ENCODE assay signal across 9 mouse cellular contexts in genomic region chr11:98027297-98027688, GRCm38 (mm10). TPM values are rescaled to one million over a fixed set of nuclear protein-coding genes. Genes with fewer than 3 reads are reported as not detected.
DNase-seq lines count a peak whose midpoint lies in the region; ATAC-seq and TF ChIP-seq lines count a peak whose summit lies in the region.
"Had no signal": no experiment of that assay in that cellular context is flagged by ENCODE, and none has a peak within 500 bp of the region (broad histone marks: within the 10 kb centered on the region; RNA-seq: fewer than 3 reads in every experiment).

No protein-coding gene starts in this region.

- peaks cover 23% of the 10 kb centered on the region for H3K79me2 ChIP-seq in CH12.LX (replicated peaks; ENCODE audit: control insufficient read depth, extremely low read depth, insufficient read depth, poor library complexity, severe bottlenecking)

- no peaks in the 10 kb centered on the region for H3K27me3 ChIP-seq in heart, embryonic 12.5 days (replicated peaks)
- peaks cover under 1% of the 10 kb centered on the region for H3K27me3 ChIP-seq in CH12.LX (replicated peaks)
- H3K27me3 ChIP-seq in forebrain, embryonic 12.5 days: no peaks in the 10 kb centered on the region
- H3K27me3 ChIP-seq in liver, embryonic 15.5 days: peaks cover 17% of the 10 kb centered on the region
- H3K27me3 ChIP-seq: Patski had no signal

- in situ Hi-C loops in CH12.LX (cut with MboI; ENCODE audit: low pct_ligation_motif_present, low pct_unique_long_range_greater_than_20kb, low sequenced_read_pairs): loop anchor here (5.0 kb wide), 2 partner anchors 35 to 55 kb away; no protein-coding TSS in a partner anchor

- H3K4me1 ChIP-seq in heart, embryonic 12.5 days (replicated peaks): peaks cover 20% of the 10 kb centered on the region
- peaks cover 8 to 40% of the 10 kb centered on the region in 2 experiments for H3K4me1 ChIP-seq in CH12.LX (ENCODE audit: control insufficient read depth in 1 of 2, insufficient read depth in 2 of 2)
- H3K4me1 ChIP-seq in forebrain, embryonic 12.5 days: peaks cover 34% of the 10 kb centered on the region
- peaks cover 33% of the 10 kb centered on the region for H3K4me1 ChIP-seq in liver, embryonic 15.5 days (replicated peaks)

- under 1% methylated on average over 18 of the region's 18 CpGs for WGBS in heart, embryonic 12.5 days
- WGBS in forebrain, embryonic 12.5 days: under 1% methylated on average over 18 of the region's 18 CpGs
- WGBS in liver, embryonic 15.5 days (ENCODE audit: insufficient replicate concordance): 1% methylated on average over 18 of the region's 18 CpGs

- ATAC-seq in heart, embryonic 12.5 days (ENCODE audit: insufficient number of reproducible peaks, low FRiP score): no peak
- no peak for ATAC-seq in forebrain, embryonic 12.5 days (ENCODE audit: low FRiP score)
- no peak for ATAC-seq in liver, embryonic 15.5 days (ENCODE audit: insufficient read depth)

- peak overlapping the region; percentile 96 for H3K27ac ChIP-seq in heart, embryonic 12.5 days (ENCODE audit: poor library complexity, severe bottlenecking)
- peak overlapping the region; percentile 69 for H3K27ac ChIP-seq in CH12.LX (ENCODE audit: insufficient read depth, low read depth)
- peak overlapping the region; percentile 86 for H3K27ac ChIP-seq in forebrain, embryonic 12.5 days
- peak overlapping the region; percentile 76 for H3K27ac ChIP-seq in liver, embryonic 15.5 days (replicated peaks)

- peaks cover 34% of the 10 kb centered on the region for H3K36me3 ChIP-seq in heart, embryonic 12.5 days
- peaks cover 33 to 37% of the 10 kb centered on the region in 2 experiments for H3K36me3 ChIP-seq in CH12.LX (replicated peaks in 1 of 2; ENCODE audit: control insufficient read depth in 1 of 2, insufficient read depth in 1 of 2, low read length in 1 of 2)
- peaks cover 33% of the 10 kb centered on the region for H3K36me3 ChIP-seq in forebrain, embryonic 12.5 days (replicated peaks)
- H3K36me3 ChIP-seq in liver, embryonic 15.5 days (replicated peaks): peaks cover 31% of the 10 kb centered on the region

- peak overlapping the region; percentile 99 for H3K4me3 ChIP-seq in heart, embryonic 12.5 days
- H3K4me3 ChIP-seq in CH12.LX (replicated peaks in 1 of 3; ENCODE audit: low read depth in 2 of 3, low read length in 2 of 3, poor library complexity in 1 of 3): peak overlapping the region; percentile 92 to 99 (median 98)
- H3K4me3 ChIP-seq in forebrain, embryonic 12.5 days (replicated peaks): peak overlapping the region; percentile 99
- H3K4me3 ChIP-seq in liver, embryonic 15.5 days (replicated peaks): peak overlapping the region; percentile 94

- no peak for TF ChIP-seq CTCF in CH12.LX (conservative IDR thresholded peaks at IDR 0.05 in 1 of 2, IDR thresholded peaks at IDR 0.05 in 1 of 2; ENCODE audit: low read depth in 2 of 2, low read length in 2 of 2)

- TF ChIP-seq EP300 in CH12.LX (IDR thresholded peaks at IDR 0.05; ENCODE audit: low read length): no peak

- H3K9ac ChIP-seq in heart, embryonic 12.5 days: peak overlapping the region; percentile 99
- peak overlapping the region; percentile 94 for H3K9ac ChIP-seq in CH12.LX (ENCODE audit: insufficient read depth, low read depth)
- peak overlapping the region; percentile 99 for H3K9ac ChIP-seq in forebrain, embryonic 12.5 days
- H3K9ac ChIP-seq in liver, embryonic 15.5 days: peak overlapping the region; percentile 97

- H3K9me3 ChIP-seq in heart, embryonic 12.5 days (replicated peaks): no peaks in the 10 kb centered on the region
- no peaks in the 10 kb centered on the region for H3K9me3 ChIP-seq in CH12.LX (replicated peaks; ENCODE audit: low read length)
- no peaks in the 10 kb centered on the region for H3K9me3 ChIP-seq in forebrain, embryonic 12.5 days
- no peaks in the 10 kb centered on the region for H3K9me3 ChIP-seq in liver, embryonic 15.5 days (replicated peaks)

- TF ChIP-seq POLR2A in CH12.LX (IDR thresholded peaks at IDR 0.05; ENCODE audit: low read depth, low read length): no peak

- dilution Hi-C loops in CH12.LX (cut with MboI; ENCODE audit: extremely low pct_ligation_motif_present, extremely low pct_unique_long_range_greater_than_20kb, low sequenced_read_pairs): no loop called here

- no peak for TF ChIP-seq RAD21 in CH12.LX (IDR thresholded peaks at IDR 0.05; ENCODE audit: low read depth, low read length)

- peak overlapping the region; percentile 93 for H3K4me2 ChIP-seq in heart, embryonic 12.5 days
- peak overlapping the region; percentile 40 for H3K4me2 ChIP-seq in CH12.LX (ENCODE audit: insufficient read depth, low read depth, poor library complexity, severe bottlenecking)
- H3K4me2 ChIP-seq in forebrain, embryonic 12.5 days: peak overlapping the region; percentile 93
- peak overlapping the region; percentile 87 for H3K4me2 ChIP-seq in liver, embryonic 15.5 days

- DNase-seq in heart, adult 11 months: no peak
- peak; percentile 49 for DNase-seq in CH12.LX (ENCODE audit: extremely low read depth)
- DNase-seq in right cerebral cortex, postnatal 25 days: no peak
- DNase-seq in cerebellum, adult 9-10 months: no peak
- no peak for DNase-seq in thymus, postnatal 25 days

TF ChIP-seq in CH12.LX, 34 proteins besides CTCF, POLR2A, EP300 and RAD21:
- no peak for TF ChIP-seq NRF1 (IDR thresholded peaks at IDR 0.05; ENCODE audit: low read depth, low read length)
- TF ChIP-seq ZNF384 (IDR thresholded peaks at IDR 0.05; ENCODE audit: low read depth, low read length): no peak
- no peak for TF ChIP-seq ETS1 (conservative IDR thresholded peaks at IDR 0.05; ENCODE audit: low read depth, low read length)
- peak; percentile 71 for TF ChIP-seq CHD2 (IDR thresholded peaks at IDR 0.05; ENCODE audit: low read length)
- peak; percentile 76 for TF ChIP-seq ELF1 (IDR thresholded peaks at IDR 0.05; ENCODE audit: low read depth, low read length)
- TF ChIP-seq NELFE (IDR thresholded peaks at IDR 0.05; ENCODE audit: low read depth, low read length): no peak
- peak; percentile 18 for TF ChIP-seq MXI1 (IDR thresholded peaks at IDR 0.05; ENCODE audit: low read depth, low read length)
- no peak for TF ChIP-seq PAX5 (IDR thresholded peaks at IDR 0.05; ENCODE audit: low read length)
- TF ChIP-seq MAZ (IDR thresholded peaks at IDR 0.05; ENCODE audit: low read depth, low read length): peak; percentile 19; the same call in 1 of the 2 replicates
- TF ChIP-seq ZC3H11A (IDR thresholded peaks at IDR 0.05; ENCODE audit: low read depth, low read length): no peak

RNA-seq across cellular contexts. Expression of gene Rpl19, which starts 0.8 kb away (rescaled TPM):
- polyA plus RNA-seq in heart, embryonic 12.5 days (2016; fragmentation: Nextera tagmentation; extraction: Ambion mirVana): 654 and 675 TPM in 2 replicates
- total RNA-seq in CH12.LX (2012; rRNA removed) (5,182 and 5,259 TPM in 2 replicates), CH12.LX (2014; rRNA removed) (3,446 and 3,465 TPM in 2 replicates)
- 2,949 and 3,228 TPM in 2 replicates for polyA plus RNA-seq in CH12.LX (2012; ENCODE audit: insufficient read length, low read depth)
- 737 and 747 TPM in 2 replicates for polyA plus RNA-seq in forebrain, embryonic 12.5 days (2016; fragmentation: Nextera tagmentation; extraction: Ambion mirVana)
- polyA plus RNA-seq in liver, embryonic 15.5 days (2015; fragmentation: Nextera tagmentation; extraction: Ambion mirVana): 535 and 549 TPM in 2 replicates

RNA-seq across cellular contexts. Expression of gene Cacnb1, which starts 4.5 kb away (rescaled TPM):
- polyA plus RNA-seq in heart, embryonic 12.5 days (2016; fragmentation: Nextera tagmentation; extraction: Ambion mirVana): 6.1 and 8.5 TPM in 2 replicates
- 0.46 and 0.55 TPM in 2 replicates for total RNA-seq in CH12.LX (2012; rRNA removed)
- total RNA-seq in CH12.LX (2014; rRNA removed): 0.12 TPM in 1 of 2 replicates, not detected in the other
- polyA plus RNA-seq in CH12.LX (2012; ENCODE audit: insufficient read length, low read depth): 0.36 and 0.59 TPM in 2 replicates
- polyA plus RNA-seq in forebrain, embryonic 12.5 days (2016; fragmentation: Nextera tagmentation; extraction: Ambion mirVana): 22.5 and 29.3 TPM in 2 replicates
- polyA plus RNA-seq in liver, embryonic 15.5 days (2015; fragmentation: Nextera tagmentation; extraction: Ambion mirVana): 1.1 and 1.6 TPM in 2 replicates

RNA-seq across cellular contexts. Expression of gene Stac2, which starts 26.0 kb away (rescaled TPM):
- polyA plus RNA-seq in heart, embryonic 12.5 days (2016; fragmentation: Nextera tagmentation; extraction: Ambion mirVana): 0.47 and 0.63 TPM in 2 replicates
- total RNA-seq in CH12.LX (2012; rRNA removed): not detected in 2 replicates
- total RNA-seq in CH12.LX (2014; rRNA removed): not detected in 2 replicates
- 0.07 and 0.11 TPM in 2 replicates for polyA plus RNA-seq in CH12.LX (2012; ENCODE audit: insufficient read length, low read depth)
- polyA plus RNA-seq in forebrain, embryonic 12.5 days (2016; fragmentation: Nextera tagmentation; extraction: Ambion mirVana): 1.6 TPM in 2 replicates
- polyA plus RNA-seq in liver, embryonic 15.5 days (2015; fragmentation: Nextera tagmentation; extraction: Ambion mirVana): 0.06 TPM in 1 of 2 replicates, not detected in the other

RNA-seq across cellular contexts. Expression of gene Arl5c, which starts 31.3 kb away (rescaled TPM):
- polyA plus RNA-seq in heart, embryonic 12.5 days (2016; fragmentation: Nextera tagmentation; extraction: Ambion mirVana): 3.4 and 3.9 TPM in 2 replicates
- total RNA-seq in CH12.LX (2012; rRNA removed): 28.2 and 28.5 TPM in 2 replicates
- 32.2 and 33.1 TPM in 2 replicates for total RNA-seq in CH12.LX (2014; rRNA removed)
- polyA plus RNA-seq in CH12.LX (2012; ENCODE audit: insufficient read length, low read depth): 36.1 and 45.5 TPM in 2 replicates
- 7.0 and 7.8 TPM in 2 replicates for polyA plus RNA-seq in forebrain, embryonic 12.5 days (2016; fragmentation: Nextera tagmentation; extraction: Ambion mirVana)
- 7.4 and 8.3 TPM in 2 replicates for polyA plus RNA-seq in liver, embryonic 15.5 days (2015; fragmentation: Nextera tagmentation; extraction: Ambion mirVana)

RNA-seq across cellular contexts. Expression of gene Plxdc1, which starts 41.0 kb away (rescaled TPM):
- 0.31 TPM in 1 of 2 replicates, not detected in the other for polyA plus RNA-seq in heart, embryonic 12.5 days (2016; fragmentation: Nextera tagmentation; extraction: Ambion mirVana)
- 0.04 and 0.08 TPM in 2 replicates for total RNA-seq in CH12.LX (2012; rRNA removed)
- total RNA-seq in CH12.LX (2014; rRNA removed): not detected in 2 replicates
- polyA plus RNA-seq in CH12.LX (2012; ENCODE audit: insufficient read length, low read depth): 0.16 TPM in 1 of 2 replicates, not detected in the other
- polyA plus RNA-seq in forebrain, embryonic 12.5 days (2016; fragmentation: Nextera tagmentation; extraction: Ambion mirVana): 0.22 and 0.33 TPM in 2 replicates
- polyA plus RNA-seq in liver, embryonic 15.5 days (2015; fragmentation: Nextera tagmentation; extraction: Ambion mirVana): 0.74 and 0.75 TPM in 2 replicates

Comparison
In these comparisons a context has a peak if more than half of its experiments do, and no peak if none do; other contexts are left out.
1. H3K4me2 ChIP-seq: peak in every context shown above with its lines; median percentile 93 in heart, embryonic 12.5 days; 93 in forebrain, embryonic 12.5 days; 87 in liver, embryonic 15.5 days; 40 in CH12.LX.